Mouse (Mus musculus): ENCODE measurements around the gene Pik3c2b. TPM values are rescaled to one million over a fixed set of nuclear protein-coding genes. Genes with fewer than 3 reads are reported as not detected.
A peak's percentile ranks its signal among the peaks of the same experiment; 100 is the strongest.
"Not testable (repeated sequence)": the region's sequence is repeated elsewhere in the genome, so short reads cannot be mapped to it uniquely, and the experiment has no call there.

Pik3c2b gene
- polyA plus RNA-seq, 1 experiment, result 0.01 TPM

- Histone ChIP-seq H3K27me3 (ENCODE audit: control insufficient read depth) (no peaks in the 10 kb centered on the region), H3K36me3 (ENCODE audit: control insufficient read depth) (no peaks in the 10 kb centered on the region; the same call in 1 of the 2 replicates), H3K4me1 (ENCODE audit: control insufficient read depth) (peaks cover 45% of the 10 kb centered on the region), H3K9me3 (ENCODE audit: control insufficient read depth, low read length) (no peaks in the 10 kb centered on the region), H3K4me3 (replicated peaks) (peak overlapping the region; percentile 24)
- no peak for TF ChIP-seq GATA1 (IDR thresholded peaks at IDR 0.05; ENCODE audit: low read length)
- TF ChIP-seq TAL1 (IDR thresholded peaks at IDR 0.05; ENCODE audit: low read length), result no peak
These were observed 17.5 kb upstream of the Pik3c2b start for GRCm38 (mm10) chr1:133027980-133028379.

DNA sequence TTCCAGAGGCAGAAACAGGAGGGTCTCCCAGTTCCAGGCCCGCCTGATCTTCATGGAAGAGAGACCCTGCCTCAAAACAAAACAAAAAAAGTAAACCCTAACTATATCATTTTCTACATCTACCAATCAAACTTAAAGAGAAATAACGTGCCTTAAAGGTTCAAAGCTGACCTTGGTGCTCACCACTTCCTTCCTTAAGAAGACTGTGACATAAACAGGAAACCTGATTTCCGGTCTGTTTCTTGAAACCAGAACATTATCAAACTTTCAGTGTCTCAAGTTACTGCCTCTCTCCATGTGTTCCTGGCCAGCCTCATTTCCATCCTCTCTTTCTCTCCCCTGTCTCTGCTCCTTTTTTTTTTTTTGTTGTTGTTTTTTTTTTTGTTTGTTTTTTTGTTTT, 15.7 kb upstream of the Pik3c2b start:
- no peak for TF ChIP-seq GATA1 (IDR thresholded peaks at IDR 0.05; ENCODE audit: low read length)
- TF ChIP-seq TAL1 (IDR thresholded peaks at IDR 0.05; ENCODE audit: low read length), result no peak
- H3K4me1 ChIP-seq (ENCODE audit: control insufficient read depth), result peaks cover 46% of the 10 kb centered on the region

DNA sequence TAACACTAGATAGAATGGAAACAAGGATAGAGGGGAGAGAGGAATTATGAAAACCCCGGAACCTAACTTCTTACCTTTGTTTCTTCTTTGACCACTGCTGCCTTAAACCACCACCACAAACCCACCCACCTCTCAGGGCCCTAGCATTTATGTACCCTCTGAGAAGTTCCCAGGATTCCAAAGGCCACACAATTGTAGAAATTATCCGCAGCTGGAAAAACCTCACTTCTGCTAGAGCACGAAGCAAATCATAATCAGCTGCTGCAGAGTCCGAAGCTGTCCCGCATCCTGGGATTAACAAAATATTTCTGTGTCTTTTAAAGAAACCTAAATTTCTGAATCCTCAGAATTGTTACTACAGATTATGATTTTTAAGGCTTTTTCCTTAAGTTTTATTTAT, 15.0 kb upstream of the Pik3c2b start, which contains the start of gene Mdm4:
Mdm4 (minus strand) TSS at position 101 of the 400 bp plus-strand sequence.
- no peaks in the 10 kb centered on the region for H3K27me3 ChIP-seq (ENCODE audit: control insufficient read depth)
- no peak within 1 kb of the TSS for H3K4me3 ChIP-seq (replicated peaks)
- H3K4me1 ChIP-seq (ENCODE audit: control insufficient read depth), result peaks cover 46% of the 10 kb centered on the region
- H3K36me3 ChIP-seq (ENCODE audit: control insufficient read depth), result no peaks in the 10 kb centered on the region
- H3K9me3 ChIP-seq (ENCODE audit: control insufficient read depth, low read length), result no peaks in the 10 kb centered on the region
- no peak for TF ChIP-seq TAL1 (IDR thresholded peaks at IDR 0.05; ENCODE audit: low read length)
- no peak for TF ChIP-seq GATA1 (IDR thresholded peaks at IDR 0.05; ENCODE audit: low read length)

More for the DNA sequence above, 15.7 kb upstream of the Pik3c2b start:
- Histone ChIP-seq H3K36me3 (ENCODE audit: control insufficient read depth) (no peaks in the 10 kb centered on the region), H3K4me3 (replicated peaks) (no peak overlapping the region), H3K27me3 (ENCODE audit: control insufficient read depth) (no peaks in the 10 kb centered on the region), H3K9me3 (ENCODE audit: control insufficient read depth, low read length) (no peaks in the 10 kb centered on the region)

DNA sequence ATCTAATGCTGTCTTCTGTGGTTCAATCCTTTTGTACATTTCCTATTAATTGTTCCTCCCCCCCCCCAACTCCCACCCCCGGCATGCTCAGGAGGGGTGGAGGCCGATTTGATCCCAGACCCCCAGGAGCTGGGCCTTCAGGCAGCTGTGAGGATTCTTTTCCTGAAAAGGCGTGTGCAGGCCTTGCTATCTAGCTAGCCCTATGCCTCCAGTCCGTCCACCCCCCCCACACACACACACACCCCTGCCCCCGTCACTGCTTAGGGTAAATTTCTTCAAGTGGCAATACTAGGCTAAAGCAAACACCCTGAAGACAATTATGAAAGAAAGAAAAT, 12.5 kb upstream of the Pik3c2b start:
- no peaks in the 10 kb centered on the region for H3K27me3 ChIP-seq (ENCODE audit: control insufficient read depth)
- H3K4me3 ChIP-seq (replicated peaks), result peak overlapping the region; percentile 74
- no peaks in the 10 kb centered on the region for H3K36me3 ChIP-seq (ENCODE audit: control insufficient read depth)
- TF ChIP-seq GATA1 (IDR thresholded peaks at IDR 0.05; ENCODE audit: low read length), result no peak
- TF ChIP-seq TAL1 (IDR thresholded peaks at IDR 0.05; ENCODE audit: low read length), result no peak
- no peaks in the 10 kb centered on the region for H3K9me3 ChIP-seq (ENCODE audit: control insufficient read depth, low read length)
- peaks cover 27% of the 10 kb centered on the region for H3K4me1 ChIP-seq (ENCODE audit: control insufficient read depth)

DNA sequence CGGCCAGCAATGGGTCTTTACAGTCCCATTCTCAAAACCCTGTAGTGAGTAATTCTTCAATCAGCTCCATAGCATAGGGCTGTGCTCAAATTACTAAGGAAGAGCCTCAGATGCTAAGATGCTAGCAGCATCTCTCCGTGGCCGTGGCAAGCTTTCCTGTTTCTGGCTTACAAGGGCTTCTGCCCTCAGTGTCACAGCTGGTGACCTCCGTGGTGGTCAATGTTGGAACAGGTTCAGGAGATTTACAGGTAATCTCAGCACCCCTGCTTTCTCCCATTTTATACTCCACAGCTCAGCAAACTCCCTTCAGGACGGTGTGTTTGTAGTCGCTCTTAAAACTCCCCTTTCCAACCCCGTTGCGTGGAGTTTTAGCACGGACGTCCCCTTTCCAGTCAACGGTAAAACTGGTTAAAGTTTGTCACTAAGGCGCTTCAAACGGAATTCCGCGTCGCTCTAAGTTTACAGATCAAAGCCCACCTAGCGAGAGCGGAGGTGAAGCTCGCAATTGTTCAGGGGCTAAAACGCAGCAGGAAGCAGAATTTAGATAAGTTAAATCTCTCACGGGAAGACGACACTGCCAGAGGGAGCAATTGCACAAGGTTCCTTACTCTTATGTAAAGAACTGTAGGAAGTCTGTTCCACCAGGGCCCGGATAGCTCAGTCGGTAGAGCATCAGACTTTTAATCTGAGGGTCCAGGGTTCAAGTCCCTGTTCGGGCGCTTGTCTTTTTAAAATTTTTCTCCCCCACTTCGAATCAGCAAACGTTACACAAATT, 12.0 kb upstream of the Pik3c2b start:
- H3K9me3 ChIP-seq (ENCODE audit: control insufficient read depth, low read length), result no peaks in the 10 kb centered on the region
- peak overlapping the region; percentile 74 for H3K4me3 ChIP-seq (replicated peaks)
- H3K4me1 ChIP-seq (ENCODE audit: control insufficient read depth), result peaks cover 21% of the 10 kb centered on the region
- no peaks in the 10 kb centered on the region for H3K27me3 ChIP-seq (ENCODE audit: control insufficient read depth)
- H3K36me3 ChIP-seq (ENCODE audit: control insufficient read depth), result no peaks in the 10 kb centered on the region
- TF ChIP-seq GATA1 (IDR thresholded peaks at IDR 0.05; ENCODE audit: low read length) (no peak), TAL1 (IDR thresholded peaks at IDR 0.05; ENCODE audit: low read length) (no peak)

DNA sequence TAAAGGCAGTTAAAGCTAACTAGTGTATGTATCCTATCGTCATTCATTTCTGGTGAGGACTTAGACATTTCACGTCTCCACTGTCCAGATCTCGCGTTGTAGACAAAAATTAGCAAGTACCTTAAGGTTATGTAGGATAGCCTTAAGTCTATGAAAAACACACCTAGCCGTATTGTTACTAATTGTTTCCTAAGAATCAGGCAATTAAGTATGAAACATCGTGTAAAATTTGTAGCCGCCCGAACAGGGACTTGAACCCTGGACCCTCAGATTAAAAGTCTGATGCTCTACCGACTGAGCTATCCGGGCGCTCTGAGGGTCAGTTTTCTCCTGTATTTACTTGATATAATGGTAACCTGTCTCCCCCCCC, 11.4 kb upstream of the Pik3c2b start:
- TF ChIP-seq TAL1 (IDR thresholded peaks at IDR 0.05; ENCODE audit: low read length), result no peak
- no peak for TF ChIP-seq GATA1 (IDR thresholded peaks at IDR 0.05; ENCODE audit: low read length)
- Histone ChIP-seq H3K9me3 (ENCODE audit: control insufficient read depth, low read length) (no peaks in the 10 kb centered on the region), H3K36me3 (ENCODE audit: control insufficient read depth) (no peaks in the 10 kb centered on the region), H3K27me3 (ENCODE audit: control insufficient read depth) (no peaks in the 10 kb centered on the region), H3K4me3 (replicated peaks) (peak overlapping the region; percentile 74), H3K4me1 (ENCODE audit: control insufficient read depth) (peaks cover 19% of the 10 kb centered on the region)

DNA sequence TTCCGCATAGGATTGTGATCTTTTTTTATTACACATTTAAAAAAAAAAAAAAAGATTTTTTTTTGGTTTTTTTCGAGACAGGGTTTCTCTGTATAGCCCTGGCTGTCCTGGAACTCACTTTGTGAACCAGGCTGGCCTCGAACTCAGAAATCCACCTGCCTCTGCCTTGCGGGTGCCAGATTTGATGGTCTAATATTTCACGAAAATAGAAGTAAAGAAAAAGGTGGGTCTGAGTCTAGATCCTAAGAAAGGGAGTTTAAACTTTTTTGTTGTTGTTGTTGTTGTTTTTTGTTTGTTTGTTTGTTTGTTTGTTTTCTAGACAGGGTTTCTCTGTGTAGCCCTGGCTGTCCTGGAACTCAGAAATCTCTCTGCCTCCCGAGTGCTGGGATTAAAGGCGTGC, 10.8 kb upstream of the Pik3c2b start:
- H3K9me3 ChIP-seq (ENCODE audit: control insufficient read depth, low read length); H3K27me3 ChIP-seq (ENCODE audit: control insufficient read depth); H3K4me3 ChIP-seq (replicated peaks); H3K36me3 ChIP-seq (ENCODE audit: control insufficient read depth): not testable (repeated sequence)
- peaks cover 19% of the 10 kb centered on the region for H3K4me1 ChIP-seq (ENCODE audit: control insufficient read depth)

GRCm38 (mm10) chr1:133039505-133039949, 5.9 kb upstream of the Pik3c2b start:
- no peaks in the 10 kb centered on the region for H3K9me3 ChIP-seq (ENCODE audit: control insufficient read depth, low read length)
- no peak for TF ChIP-seq GATA1 (IDR thresholded peaks at IDR 0.05; ENCODE audit: low read length)
- TF ChIP-seq TAL1 (IDR thresholded peaks at IDR 0.05; ENCODE audit: low read length), result no peak
- peaks cover 12% of the 10 kb centered on the region for H3K27me3 ChIP-seq (ENCODE audit: control insufficient read depth)
- no peaks in the 10 kb centered on the region for H3K36me3 ChIP-seq (ENCODE audit: control insufficient read depth)
- peaks cover 3% of the 10 kb centered on the region; the same call in 1 of the 2 replicates for H3K4me1 ChIP-seq (ENCODE audit: control insufficient read depth)
- no peak overlapping the region for H3K4me3 ChIP-seq (replicated peaks)

DNA sequence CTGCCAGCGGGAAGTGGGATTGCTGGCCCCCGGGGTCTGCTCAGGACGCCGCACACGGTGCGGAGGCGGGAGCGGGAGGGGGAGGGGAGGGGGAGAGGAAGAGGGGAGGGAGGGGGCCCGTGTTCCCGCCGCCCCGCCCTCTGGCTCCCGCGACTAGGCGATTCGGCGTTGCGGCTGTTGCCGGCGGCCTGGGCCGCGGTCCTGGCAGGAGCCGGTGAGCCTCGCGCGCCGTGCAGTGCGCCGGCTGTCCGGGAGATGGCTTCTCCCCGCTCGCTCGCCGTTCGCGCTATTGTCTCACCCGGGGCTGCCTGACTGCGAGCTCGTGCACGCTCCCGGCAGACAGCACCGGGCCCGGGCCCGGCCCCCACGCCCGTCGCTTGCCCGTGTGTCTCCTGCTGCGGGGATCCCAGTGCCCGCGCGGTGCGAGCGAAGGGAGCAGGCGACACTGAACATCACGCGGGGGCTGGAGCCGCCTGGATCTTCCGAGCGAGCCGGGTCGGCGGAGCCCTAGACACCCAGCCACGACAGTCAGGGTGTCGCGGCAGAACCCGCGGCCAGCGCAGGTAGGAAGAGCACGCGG, 484 bp downstream of the Pik3c2b start:
- peak overlapping the region; percentile 63 for H3K4me3 ChIP-seq (replicated peaks)
- TF ChIP-seq GATA1 (IDR thresholded peaks at IDR 0.05; ENCODE audit: low read length) (no peak), TAL1 (IDR thresholded peaks at IDR 0.05; ENCODE audit: low read length) (no peak)
- H3K36me3 ChIP-seq (ENCODE audit: control insufficient read depth), result no peaks in the 10 kb centered on the region
- no peaks in the 10 kb centered on the region for H3K9me3 ChIP-seq (ENCODE audit: control insufficient read depth, low read length)
- peaks cover 17% of the 10 kb centered on the region for H3K4me1 ChIP-seq (ENCODE audit: control insufficient read depth)
- H3K27me3 ChIP-seq (ENCODE audit: control insufficient read depth), result peaks cover 58% of the 10 kb centered on the region
